Mouse (Mus musculus): ENCODE data around the gene Zmiz1.
A peak's percentile ranks its signal among the peaks of the same experiment; 100 is the strongest.

GRCm38 (mm10) chr14:25707691-25708181 is 248.8 kb downstream of the Zmiz1 start:
- TF ChIP-seq POLR2A (IDR thresholded peaks at IDR 0.05; ENCODE audit: borderline replicate concordance, insufficient read depth, low read length) = no peak
- peak; percentile 44; the same call in 1 of the 2 replicates for TF ChIP-seq CTCF (IDR thresholded peaks at IDR 0.05; ENCODE audit: borderline replicate concordance, insufficient read depth, low read depth, low read length)

Measured in cerebellum, adult 2 months (tissue).